12 mouse cellular contexts compared by ENCODE assay signal in genomic region chr1:36274455-36274854, GRCm38 (mm10). TPM values are rescaled to one million over a fixed set of nuclear protein-coding genes. Genes with fewer than 3 reads are reported as not detected.
DNase-seq lines count a peak whose midpoint lies in the region; ATAC-seq lines count a peak whose summit lies in the region.
"Had no signal": no experiment of that assay in that cellular context is flagged by ENCODE, and none has a peak within 500 bp of the region (broad histone marks: within the 10 kb centered on the region; RNA-seq: fewer than 3 reads in every experiment).

TSS of gene Neurl3 (minus strand) at chr1:36274679.

- peaks cover under 1% of the 10 kb centered on the region; the same call in 1 of the 2 replicates for H3K27me3 ChIP-seq in heart, embryonic 15.5 days
- peaks cover 5% of the 10 kb centered on the region; the same call in 1 of the 2 replicates for H3K27me3 ChIP-seq in liver, embryonic 11.5 days (replicated peaks; ENCODE audit: control insufficient read depth, insufficient read depth, low read length)
- H3K27me3 ChIP-seq in forebrain, embryonic 11.5 days (ENCODE audit: control insufficient read depth, insufficient read depth, low read length): peaks cover under 1% of the 10 kb centered on the region; the same call in 1 of the 2 replicates

- H3K4me3 ChIP-seq in heart, embryonic 15.5 days: peak within 1 kb of the TSS; percentile 20
- H3K4me3 ChIP-seq in liver, embryonic 11.5 days (ENCODE audit: low read depth, low read length): peak within 1 kb of the TSS; percentile 14
- H3K4me3 ChIP-seq in forebrain, embryonic 11.5 days (ENCODE audit: low read depth, low read length): no peak within 1 kb of the TSS
- H3K4me3 ChIP-seq: embryonic facial prominence, embryonic 15.5 days; midbrain, embryonic 12.5 days had no signal

- H3K4me2 ChIP-seq in heart, embryonic 15.5 days: peak within 1 kb of the TSS; percentile 53
- peak within 1 kb of the TSS; percentile 57 for H3K4me2 ChIP-seq in liver, embryonic 11.5 days
- H3K4me2 ChIP-seq in forebrain, embryonic 11.5 days (ENCODE audit: low read depth, low read length, severe bottlenecking): no peak within 1 kb of the TSS
- H3K4me2 ChIP-seq: embryonic facial prominence, embryonic 15.5 days; midbrain, embryonic 12.5 days had no signal

- WGBS in heart, embryonic 15.5 days: 83% methylated on average over 5 of the region's 5 CpGs
- 76% methylated on average over 5 of the region's 5 CpGs for WGBS in liver, embryonic 11.5 days
- WGBS in forebrain, embryonic 11.5 days: 92% methylated on average over 5 of the region's 5 CpGs

- DNase-seq in heart, adult 8-10 months (ENCODE audit: low spot score): no peak
- DNase-seq in urinary bladder, adult 2 months (ENCODE audit: low spot score): no peak
- DNase-seq in urinary bladder, adult 18-20 months (ENCODE audit: low spot score in 2 of 2): no peak
- DNase-seq in liver, embryonic 11.5 days (ENCODE audit: low spot score): no peak
- DNase-seq in forebrain, embryonic 11.5 days (ENCODE audit: low spot score): no peak
- no peak for DNase-seq in adrenal gland, adult 2 months
- no peak for DNase-seq in spleen, postnatal 36 days (ENCODE audit: low spot score in 2 of 2)
- DNase-seq: kidney, postnatal 25 days; retina, postnatal 1 day had no signal

- ATAC-seq in heart, embryonic 15.5 days (replicated peaks; ENCODE audit: insufficient number of reproducible peaks, insufficient read depth, low FRiP score, low read depth): no peak
- ATAC-seq in liver, embryonic 11.5 days (replicated peaks; ENCODE audit: low FRiP score): no peak
- ATAC-seq in forebrain, embryonic 11.5 days (replicated peaks; ENCODE audit: low FRiP score): no peak

- H3K9ac ChIP-seq in heart, embryonic 15.5 days: 0 out of 2 replicates have a peak within 1 kb of the TSS, but pooled peaks have one; percentile 12
- H3K9ac ChIP-seq in liver, embryonic 11.5 days (ENCODE audit: low read depth, low read length): no peak within 1 kb of the TSS
- no peak within 1 kb of the TSS for H3K9ac ChIP-seq in forebrain, embryonic 11.5 days (ENCODE audit: low read length)
- H3K9ac ChIP-seq: embryonic facial prominence, embryonic 15.5 days; midbrain, embryonic 12.5 days had no signal

- H3K27ac ChIP-seq in heart, embryonic 15.5 days: peak within 1 kb of the TSS; percentile 71
- peak within 1 kb of the TSS; percentile 47; the same call in 1 of the 2 replicates for H3K27ac ChIP-seq in liver, embryonic 11.5 days (ENCODE audit: low read depth, low read length)
- no peak within 1 kb of the TSS for H3K27ac ChIP-seq in forebrain, embryonic 11.5 days (ENCODE audit: low read depth, low read length)
- H3K27ac ChIP-seq: embryonic facial prominence, embryonic 15.5 days; midbrain, embryonic 12.5 days had no signal

- no peaks in the 10 kb centered on the region for H3K36me3 ChIP-seq in heart, embryonic 15.5 days
- no peaks in the 10 kb centered on the region for H3K36me3 ChIP-seq in liver, embryonic 11.5 days (ENCODE audit: control insufficient read depth, insufficient read depth, low read length)
- no peaks in the 10 kb centered on the region for H3K36me3 ChIP-seq in forebrain, embryonic 11.5 days (ENCODE audit: control insufficient read depth, insufficient read depth, low read length)
- H3K36me3 ChIP-seq: embryonic facial prominence, embryonic 15.5 days; midbrain, embryonic 12.5 days had no signal

- H3K9me3 ChIP-seq in heart, embryonic 15.5 days (replicated peaks): no peaks in the 10 kb centered on the region
- no peaks in the 10 kb centered on the region for H3K9me3 ChIP-seq in liver, embryonic 11.5 days (ENCODE audit: control insufficient read depth, low read length)
- H3K9me3 ChIP-seq in forebrain, embryonic 11.5 days (ENCODE audit: control insufficient read depth, low read length): no peaks in the 10 kb centered on the region
- H3K9me3 ChIP-seq: embryonic facial prominence, embryonic 15.5 days; midbrain, embryonic 12.5 days had no signal

- peaks cover 38% of the 10 kb centered on the region for H3K4me1 ChIP-seq in heart, embryonic 15.5 days (replicated peaks)
- H3K4me1 ChIP-seq in liver, embryonic 11.5 days (replicated peaks; ENCODE audit: control insufficient read depth, insufficient read depth, low read length): peaks cover 47% of the 10 kb centered on the region
- no peaks in the 10 kb centered on the region for H3K4me1 ChIP-seq in forebrain, embryonic 11.5 days (replicated peaks; ENCODE audit: control insufficient read depth, insufficient read depth, low read length)
- H3K4me1 ChIP-seq: midbrain, embryonic 12.5 days had no signal

RNA-seq across cellular contexts. Expression of gene Neurl3, which starts in this region (rescaled TPM):
- 4.5 and 5.8 TPM in 2 replicates for polyA plus RNA-seq in heart, embryonic 15.5 days (2015; fragmentation: Nextera tagmentation; extraction: Ambion mirVana)
- total RNA-seq in heart, adult 8-10 months (2022): 1 to 10 TPM; 2.0 to 4.4 (median 2.8) TPM
- 10.2 and 12.5 TPM in 2 replicates for polyA plus RNA-seq in urinary bladder, adult 2 months (2012; rRNA removed)
- 4.5 and 4.6 TPM in 2 replicates for polyA plus RNA-seq in liver, embryonic 11.5 days (2014; fragmentation: Nextera tagmentation; extraction: Ambion mirVana)
- polyA plus RNA-seq in forebrain, embryonic 11.5 days (2014; fragmentation: Nextera tagmentation; extraction: Ambion mirVana): 0.16 and 0.47 TPM in 2 replicates
- total RNA-seq in adrenal gland, adult 2 months (2021): 1 to 10 TPM; 4.3 to 9.5 TPM
- polyA plus RNA-seq in adrenal gland, adult 2 months (2012; rRNA removed): 6.3 and 7.6 TPM in 2 replicates
